Mouse (Mus musculus): Measurements from ENCODE around the gene Cpne1.

DNA sequence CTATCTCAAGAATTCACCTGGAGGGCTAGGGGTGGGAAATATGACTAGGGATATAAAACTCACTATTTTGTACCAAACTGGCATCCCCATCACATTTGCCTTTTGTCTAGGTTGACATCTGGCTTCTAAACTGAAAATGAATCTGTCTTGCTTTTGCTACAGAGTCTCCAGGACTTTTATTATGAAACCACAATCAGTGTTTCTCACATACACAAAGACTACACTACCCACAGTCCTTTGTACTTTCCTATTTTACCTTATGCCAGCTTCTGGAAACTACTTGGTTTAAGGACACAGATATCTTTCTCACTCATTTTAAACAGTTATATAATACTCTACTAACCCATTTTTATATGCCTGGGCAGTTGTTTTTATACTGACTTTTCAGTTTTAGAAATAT lies 86.3 kb downstream of the Cpne1 start:
- no peak for TF ChIP-seq CTCF (IDR thresholded peaks at IDR 0.05; ENCODE audit: insufficient read depth, low read length)
- TF ChIP-seq POLR2A (IDR thresholded peaks at IDR 0.05; ENCODE audit: borderline replicate concordance, extremely low read depth, low read depth, low read length) = no peak

Data from lung, adult 2 months (tissue).